Mouse (Mus musculus) B cell, adult 2 months (primary cell): ENCODE measurements around the gene Armc9.

ENCODE experiments used
- DNase-seq, 2 experiments: peaks; one replicate each; pipeline ENCODE4 v3.0.0; 2022

The Armc9 gene

GRCm38 (mm10) chr1:86320822-86321413 is 166.3 kb downstream of the Armc9 start:
- no peak for DNase-seq
